Mouse (Mus musculus) bone marrow, adult 2 months (tissue): ENCODE data around the gene Ctsc. TPM values are rescaled to one million over a fixed set of nuclear protein-coding genes. Genes with fewer than 3 reads are reported as not detected.

ENCODE experiments used
- H3K27ac ChIP-seq: fragments of 200-500 bp; 2 replicates; pipeline ENCODE4 v1.5.1; 2012; ENCODE audit warnings: low read depth, mild to moderate bottlenecking, control low read depth, inconsistent platforms, low read length; ENCODE audit not compliant: control insufficient read depth, poor library complexity, insufficient read depth
- H3K4me1 ChIP-seq: fragments of 200-500 bp; 2 replicates; pipeline ENCODE4 v1.6.1; 2011; ENCODE audit warnings: low read length; ENCODE audit not compliant: control insufficient read depth, insufficient read depth
- H3K4me3 ChIP-seq: fragments of 200-500 bp; replicated peaks from 2 replicates; pipeline ENCODE3; 2011; ENCODE audit warnings: mild to moderate bottlenecking, low read depth, low read length, control low read depth; ENCODE audit not compliant: control insufficient read depth
- CTCF ChIP-seq: fragments of 200-500 bp; IDR thresholded peaks from 2 replicates; pipeline ENCODE4 v1.5.1; 2011; ENCODE audit warnings: low read length, control low read depth; ENCODE audit not compliant: control insufficient read depth, insufficient read depth
- POLR2A ChIP-seq: fragments of 200-500 bp; IDR thresholded peaks from 2 replicates; pipeline ENCODE4 v1.6.1; 2011; ENCODE audit warnings: low read depth, mild to moderate bottlenecking, control low read depth, low read length, borderline replicate concordance; ENCODE audit not compliant: control insufficient read depth
- WGBS: fragments of 180-500 bp; shearing (Covaris S2); methylation state at CpG from one replicate; pipeline ENCODE4 v1.1.7; 2018; 5-methylcytosine and 5-hydroxymethylcytosine counted together
- polyA plus RNA-seq: library from polyadenylated mRNA; stranded (reverse); fragments of >200 nt; gene quantifications from 2 replicates; pipeline ENCODE4 v1.2.4, GENCODE M21; 2011; ENCODE audit warnings: low replicate concordance; ENCODE audit not compliant: missing spikeins, insufficient read depth, insufficient read length

Gene Ctsc
- polyA plus RNA-seq, 1 experiment, result 18.4 TPM

- WGBS, result 75% methylated on average over 3 of the region's 3 CpGs
- H3K4me3 ChIP-seq, result no peak overlapping the region
- H3K27ac ChIP-seq, result no peak overlapping the region
- no peak for TF ChIP-seq CTCF
- no peak for TF ChIP-seq POLR2A
- no peaks in the 10 kb centered on the region for H3K4me1 ChIP-seq
Measured at GRCm38 (mm10) chr7:88310398-88311180, 32.7 kb downstream of the Ctsc start.

GRCm38 (mm10) chr7:88316408-88316807 is 38.5 kb downstream of the Ctsc start:
- TF ChIP-seq POLR2A, result no peak
- no peak for TF ChIP-seq CTCF
- 67% methylated on average over 3 of the region's 3 CpGs for WGBS
- H3K4me1 ChIP-seq, result no peaks in the 10 kb centered on the region; the same call in 1 of the 2 replicates
- H3K4me3 ChIP-seq, result no peak overlapping the region
- H3K27ac ChIP-seq, result no peak overlapping the region

GRCm38 (mm10) chr7:88318474-88318873 is 40.6 kb downstream of the Ctsc start:
- Histone ChIP-seq H3K4me1 (no peaks in the 10 kb centered on the region; the same call in 1 of the 2 replicates), H3K27ac (no peak overlapping the region), H3K4me3 (no peak overlapping the region)
- TF ChIP-seq POLR2A, result no peak
- no peak for TF ChIP-seq CTCF
- 0% methylated on average over 1 of the region's 1 CpGs for WGBS

GRCm38 (mm10) chr7:88318904-88319303 is 41.0 kb downstream of the Ctsc start:
- Histone ChIP-seq H3K4me1 (no peaks in the 10 kb centered on the region; the same call in 1 of the 2 replicates), H3K27ac (no peak overlapping the region), H3K4me3 (no peak overlapping the region)
- 39% methylated on average over 2 of the region's 2 CpGs for WGBS
- TF ChIP-seq POLR2A (no peak), CTCF (no peak)

- Histone ChIP-seq H3K4me3 (no peak overlapping the region), H3K27ac (no peak overlapping the region), H3K4me1 (no peaks in the 10 kb centered on the region; the same call in 1 of the 2 replicates)
- no peak for TF ChIP-seq CTCF
- TF ChIP-seq POLR2A, result no peak
- WGBS, result 22% methylated on average over 3 of the region's 3 CpGs
Measured at GRCm38 (mm10) chr7:88319414-88320140, 41.7 kb downstream of the Ctsc start.

GRCm38 (mm10) chr7:88320628-88321336 is 42.9 kb downstream of the Ctsc start:
- H3K4me1 ChIP-seq, result no peaks in the 10 kb centered on the region; the same call in 1 of the 2 replicates
- TF ChIP-seq POLR2A (no peak), CTCF (no peak)
- 24% methylated on average over 12 of the region's 12 CpGs for WGBS
- no peak overlapping the region for H3K4me3 ChIP-seq
- no peak overlapping the region for H3K27ac ChIP-seq

GRCm38 (mm10) chr7:88322431-88322830 is 44.5 kb downstream of the Ctsc start:
- Histone ChIP-seq H3K4me1 (no peaks in the 10 kb centered on the region; the same call in 1 of the 2 replicates), H3K4me3 (no peak overlapping the region), H3K27ac (no peak overlapping the region)
- TF ChIP-seq CTCF, result no peak
- no peak for TF ChIP-seq POLR2A
- 55% methylated on average over 2 of the region's 2 CpGs for WGBS

GRCm38 (mm10) chr7:88327495-88327894 is 49.6 kb downstream of the Ctsc start:
- TF ChIP-seq CTCF, result no peak
- no peak for TF ChIP-seq POLR2A
- Histone ChIP-seq H3K4me1 (no peaks in the 10 kb centered on the region), H3K4me3 (no peak overlapping the region), H3K27ac (no peak overlapping the region)
